Mouse (Mus musculus) 3134 (cell line): ENCODE data around the gene Trim21.

Source experiments
- DNase-seq: peaks from one replicate; pipeline ENCODE4 v3.0.0-alpha.2; 2011; ENCODE audit warnings: low spot score; ENCODE audit not compliant: insufficient read length; ENCODE audit errors: extremely low read depth

Gene Trim21

GRCm38 (mm10) chr7:102508066-102508465 lies 57.2 kb downstream of the Trim21 start:
- DNase-seq, result peak; percentile 13
